Mouse (Mus musculus): Measurements from ENCODE around the gene Slc38a4.

DNA sequence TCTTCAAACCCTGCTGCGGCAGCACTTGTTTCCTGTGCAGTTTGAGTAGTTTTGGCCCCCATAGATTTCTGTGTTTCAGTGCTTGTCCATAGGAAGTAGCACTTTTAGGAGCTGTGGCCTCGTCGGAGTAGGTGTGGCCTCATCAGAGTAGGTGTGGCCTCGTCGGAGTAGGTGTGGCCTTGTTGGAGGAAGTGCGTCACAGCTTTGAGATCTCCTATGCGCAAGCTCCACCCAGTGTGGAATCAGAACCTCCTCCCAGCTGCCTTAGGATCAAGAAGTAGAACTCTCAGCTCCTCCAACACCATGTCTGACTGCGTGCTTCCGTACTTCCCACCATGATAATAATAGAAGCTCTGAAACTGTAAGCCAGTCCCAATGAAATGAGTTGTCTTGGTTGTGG, 83.8 kb downstream of the Slc38a4 start:
- TF ChIP-seq TAL1 (IDR thresholded peaks at IDR 0.05; ENCODE audit: low read length), result no peak
- no peak for TF ChIP-seq GATA1 (IDR thresholded peaks at IDR 0.05; ENCODE audit: low read length)
